Mouse (Mus musculus): ENCODE results near the gene Cavin1. TPM values are rescaled to one million over a fixed set of nuclear protein-coding genes. Genes with fewer than 3 reads are reported as not detected.
"Not testable (repeated sequence)": the region's sequence is repeated elsewhere in the genome, so short reads cannot be mapped to it uniquely, and the experiment has no call there.

Cavin1 gene
- 10 to 100 TPM in 1 of 26 experiments, 1 to 10 TPM in 2, under 1 TPM in 10, not detected in 13; 0.19 to 28.7 (median 0.31) TPM for total RNA-seq (2018; cell fraction: chromatin; rRNA removed)
- 1 to 10 TPM in 8 of 26 experiments, under 1 TPM in 16, not detected in 2; 0.06 to 2.1 (median 0.74) TPM for total RNA-seq (2018; cell fraction: cytosol; rRNA removed)
- total RNA-seq (2018; cell fraction: nucleus; rRNA removed), result 1 to 10 TPM in 2 of 26 experiments, under 1 TPM in 16, not detected in 8; 0.11 to 6.1 (median 0.50) TPM
- 0.35 to 1.1 TPM (median 0.93 TPM) in 3 replicates for polyA plus RNA-seq (2018)

- H3K27ac ChIP-seq, result no peak within 1 kb of the TSS
- H3K4me3 ChIP-seq (ENCODE audit: inconsistent target), result peak within 1 kb of the TSS; percentile 22
- 8% methylated on average over 18 of the region's 20 CpGs for WGBS (ENCODE audit: missing documents)
These were observed at the start of gene Cavin1 for GRCm38 (mm10) chr11:100970557-100970937. Gene Cavin1 (minus strand): TSS chr11:100970887.

DNA sequence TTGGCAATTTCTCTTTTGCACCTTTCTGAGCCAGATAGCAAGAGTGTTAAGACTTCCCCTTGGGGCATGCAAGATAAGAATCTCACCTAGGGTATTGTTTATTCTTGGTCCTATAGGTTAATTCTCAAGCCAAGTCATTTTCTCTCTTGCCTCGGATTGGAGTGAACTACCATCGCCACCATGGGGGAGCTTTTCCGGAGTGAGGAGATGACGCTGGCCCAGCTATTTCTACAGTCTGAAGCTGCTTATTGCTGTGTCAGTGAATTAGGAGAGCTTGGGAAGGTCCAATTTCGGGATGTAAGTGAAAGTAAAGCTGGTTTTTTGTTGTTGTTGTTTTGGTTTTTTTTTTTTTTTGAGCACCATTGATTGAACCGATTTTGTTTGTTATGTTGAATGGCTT, 41.0 kb upstream of the Cavin1 start:
- Histone ChIP-seq H3K27ac (peak overlapping the region; percentile 100), H3K4me3 (ENCODE audit: inconsistent target) (peak overlapping the region; percentile 99), H3K79me2 (ENCODE audit: inconsistent target) (peaks cover 73% of the 10 kb centered on the region), H3K36me3 (ENCODE audit: inconsistent target) (peaks cover 27% of the 10 kb centered on the region; the same call in 1 of the 2 replicates)
- WGBS (ENCODE audit: missing documents), result 87% methylated on average over 6 of the region's 6 CpGs

More at GRCm38 (mm10) chr11:100970557-100970937, at the start of gene Cavin1:
- no peaks in the 10 kb centered on the region for H3K36me3 ChIP-seq (ENCODE audit: inconsistent target)
- no peaks in the 10 kb centered on the region for H3K79me2 ChIP-seq (ENCODE audit: inconsistent target)

GRCm38 (mm10) chr11:101009888-101010784, 39.4 kb upstream of the Cavin1 start:
- H3K27ac ChIP-seq, result peak overlapping the region; percentile 100
- H3K4me3 ChIP-seq (ENCODE audit: inconsistent target), result peak overlapping the region; percentile 99
- H3K36me3 ChIP-seq (ENCODE audit: inconsistent target), result peaks cover 26% of the 10 kb centered on the region; the same call in 1 of the 2 replicates
- peaks cover 58% of the 10 kb centered on the region for H3K79me2 ChIP-seq (ENCODE audit: inconsistent target)
- WGBS (ENCODE audit: missing documents), result 3% methylated on average over 29 of the region's 29 CpGs

DNA sequence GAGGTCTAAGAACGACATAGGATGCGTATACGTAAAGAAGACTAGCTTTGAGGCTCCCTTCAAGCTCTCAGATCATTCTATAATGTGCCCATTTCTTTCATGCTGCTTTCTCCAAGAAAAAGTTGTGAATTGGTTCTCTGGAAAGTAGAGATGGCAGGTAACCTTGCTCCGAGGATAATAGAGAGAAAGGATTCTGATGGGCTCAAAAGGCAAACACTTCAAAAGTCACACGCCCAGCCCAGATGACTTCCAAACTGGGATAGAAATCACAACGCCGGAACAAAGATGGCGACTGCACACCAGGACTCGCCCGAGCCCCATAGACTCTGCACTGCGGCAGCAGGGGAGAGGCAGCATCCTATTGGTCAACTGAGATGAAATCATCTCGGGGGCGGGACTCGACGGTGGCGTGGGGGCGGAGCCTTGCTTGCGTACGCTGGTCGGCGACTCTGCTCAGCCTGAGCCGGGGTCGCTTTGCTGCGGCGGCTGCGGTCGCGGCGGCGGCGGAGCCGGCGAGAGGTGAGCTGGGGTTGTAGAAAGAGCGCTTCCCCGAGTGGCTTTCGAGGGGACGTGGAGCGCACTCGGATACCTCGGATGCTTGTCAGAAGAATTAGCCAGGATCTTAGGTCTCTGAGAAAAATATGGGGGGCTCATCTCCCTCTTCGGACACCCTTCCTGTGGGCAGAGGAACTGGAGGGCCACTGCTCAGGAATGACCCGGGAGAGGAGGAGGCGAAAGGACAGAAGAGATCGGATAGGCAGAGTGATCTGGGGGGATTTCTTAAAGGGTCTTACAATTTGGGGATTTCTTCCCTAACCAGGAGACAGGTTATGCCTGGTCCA, 38.6 kb upstream of the Cavin1 start, which contains the start of gene Atp6v0a1:
Atp6v0a1 (plus strand) TSS at position 407 of the 842 bp plus-strand sequence.
- Histone ChIP-seq H3K4me3 (ENCODE audit: inconsistent target) (peak within 1 kb of the TSS; percentile 99), H3K27ac (peak within 1 kb of the TSS; percentile 100), H3K36me3 (ENCODE audit: inconsistent target) (peaks cover 21% of the 10 kb centered on the region; the same call in 1 of the 2 replicates), H3K79me2 (ENCODE audit: inconsistent target) (peaks cover 49% of the 10 kb centered on the region)
- WGBS (ENCODE audit: missing documents), result 1% methylated on average over 39 of the region's 44 CpGs

GRCm38 (mm10) chr11:101008206-101009045, 37.7 kb upstream of the Cavin1 start:
- H3K36me3 ChIP-seq (ENCODE audit: inconsistent target), result peaks cover 14% of the 10 kb centered on the region; the same call in 1 of the 2 replicates
- H3K79me2 ChIP-seq (ENCODE audit: inconsistent target), result peaks cover 41% of the 10 kb centered on the region
- peak overlapping the region; percentile 33 for H3K4me3 ChIP-seq (ENCODE audit: inconsistent target)
- peak overlapping the region; percentile 100 for H3K27ac ChIP-seq
- WGBS (ENCODE audit: missing documents), result 5% methylated on average over 14 of the region's 14 CpGs

- Histone ChIP-seq H3K79me2 (ENCODE audit: inconsistent target) (no peaks in the 10 kb centered on the region), H3K27ac (peak overlapping the region; percentile 83), H3K36me3 (ENCODE audit: inconsistent target) (no peaks in the 10 kb centered on the region), H3K4me3 (ENCODE audit: inconsistent target) (no peak overlapping the region)
- 33% methylated on average over 3 of the region's 3 CpGs for WGBS (ENCODE audit: missing documents)
These were observed 32.5 kb upstream of the Cavin1 start for GRCm38 (mm10) chr11:101003025-101003685.

GRCm38 (mm10) chr11:101001875-101002552, 31.3 kb upstream of the Cavin1 start:
- not testable (repeated sequence) for H3K4me3 ChIP-seq (ENCODE audit: inconsistent target); H3K79me2 ChIP-seq (ENCODE audit: inconsistent target); H3K36me3 ChIP-seq (ENCODE audit: inconsistent target)
- 10% methylated on average over 3 of the region's 6 CpGs for WGBS (ENCODE audit: missing documents)
- H3K27ac ChIP-seq, result peak overlapping the region; percentile 83

DNA sequence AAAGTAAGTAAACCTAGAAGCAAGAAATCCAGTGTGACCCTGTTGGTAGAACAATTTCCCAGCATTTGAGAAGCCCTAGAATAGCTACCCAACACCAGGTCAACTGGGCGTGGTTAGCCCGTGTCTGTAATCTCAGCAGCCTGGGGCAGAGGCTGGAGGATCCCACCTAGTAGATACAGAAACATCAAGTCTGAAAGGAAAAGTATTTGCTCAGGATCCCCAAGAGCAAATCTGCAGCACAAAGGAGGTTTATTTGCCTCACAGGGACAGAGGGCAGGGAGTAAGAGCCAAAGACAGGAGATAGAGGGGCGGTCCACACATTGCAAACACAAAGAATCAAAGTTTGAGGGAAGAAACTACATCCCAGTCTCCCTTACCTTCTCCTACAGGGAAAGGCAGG, 28.6 kb upstream of the Cavin1 start:
- no peak overlapping the region for H3K27ac ChIP-seq
- H3K36me3 ChIP-seq (ENCODE audit: inconsistent target), result no peaks in the 10 kb centered on the region
- no peak overlapping the region for H3K4me3 ChIP-seq (ENCODE audit: inconsistent target)
- 93% methylated on average over 3 of the region's 3 CpGs for WGBS (ENCODE audit: missing documents)
- H3K79me2 ChIP-seq (ENCODE audit: inconsistent target), result no peaks in the 10 kb centered on the region

- H3K27ac ChIP-seq, result no peak overlapping the region
- H3K79me2 ChIP-seq (ENCODE audit: inconsistent target), result no peaks in the 10 kb centered on the region
- no peak overlapping the region for H3K4me3 ChIP-seq (ENCODE audit: inconsistent target)
- 100% methylated on average over 2 of the region's 2 CpGs for WGBS (ENCODE audit: missing documents)
- H3K36me3 ChIP-seq (ENCODE audit: inconsistent target), result no peaks in the 10 kb centered on the region
These were observed 28.1 kb upstream of the Cavin1 start for GRCm38 (mm10) chr11:100998836-100999235.

- Histone ChIP-seq H3K79me2 (ENCODE audit: inconsistent target) (no peaks in the 10 kb centered on the region), H3K27ac (no peak overlapping the region), H3K36me3 (ENCODE audit: inconsistent target) (no peaks in the 10 kb centered on the region), H3K4me3 (ENCODE audit: inconsistent target) (no peak overlapping the region)
- 85% methylated on average over 3 of the region's 4 CpGs for WGBS (ENCODE audit: missing documents)
These were observed 25.8 kb upstream of the Cavin1 start for GRCm38 (mm10) chr11:100996501-100996900.

- no peaks in the 10 kb centered on the region for H3K36me3 ChIP-seq (ENCODE audit: inconsistent target)
- no peak overlapping the region for H3K4me3 ChIP-seq (ENCODE audit: inconsistent target)
- no peaks in the 10 kb centered on the region for H3K79me2 ChIP-seq (ENCODE audit: inconsistent target)
- peak overlapping the region; percentile 45 for H3K27ac ChIP-seq
- WGBS (ENCODE audit: missing documents), result 25% methylated on average over 5 of the region's 5 CpGs
These were observed 24.0 kb upstream of the Cavin1 start for GRCm38 (mm10) chr11:100994655-100995054.

GRCm38 (mm10) chr11:100994233-100994632, 23.5 kb upstream of the Cavin1 start:
- Histone ChIP-seq H3K36me3 (ENCODE audit: inconsistent target) (no peaks in the 10 kb centered on the region), H3K27ac (peak overlapping the region; percentile 45), H3K4me3 (ENCODE audit: inconsistent target) (no peak overlapping the region), H3K79me2 (ENCODE audit: inconsistent target) (no peaks in the 10 kb centered on the region)
- 39% methylated on average over 8 of the region's 9 CpGs for WGBS (ENCODE audit: missing documents)

DNA sequence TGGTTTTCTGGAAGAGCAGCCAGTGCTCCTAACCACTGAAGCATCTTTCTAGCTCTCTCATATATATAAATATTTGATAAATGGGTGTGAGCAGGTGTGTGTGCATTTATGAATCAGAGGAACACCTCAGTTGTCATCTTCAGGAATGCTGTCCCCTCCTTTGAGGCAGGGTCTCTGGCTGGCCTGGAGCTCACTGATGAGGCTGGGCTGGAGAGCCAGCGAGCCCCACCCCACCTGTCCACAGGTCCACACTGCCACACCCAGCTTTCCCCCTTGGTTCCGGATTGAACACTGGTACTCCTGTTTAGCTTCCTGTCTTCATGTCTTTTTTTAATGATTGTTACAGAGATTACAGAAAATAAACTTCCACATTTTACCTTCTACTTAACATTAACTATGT, 22.8 kb upstream of the Cavin1 start:
- H3K36me3 ChIP-seq (ENCODE audit: inconsistent target), result no peaks in the 10 kb centered on the region
- peak overlapping the region; percentile 45; the same call in 1 of the 2 replicates for H3K27ac ChIP-seq
- 71% methylated on average over 2 of the region's 2 CpGs for WGBS (ENCODE audit: missing documents)
- H3K4me3 ChIP-seq (ENCODE audit: inconsistent target), result no peak overlapping the region
- no peaks in the 10 kb centered on the region for H3K79me2 ChIP-seq (ENCODE audit: inconsistent target)

Measured in macrophage (primary cell).